Mouse (Mus musculus) kidney, embryonic 15.5 days (tissue): ENCODE data around the gene Alpk3. TPM values are rescaled to one million over a fixed set of nuclear protein-coding genes. Genes with fewer than 3 reads are reported as not detected.

ENCODE experiments used
- ATAC-seq: fragments of 200-750 bp; cut with Nextera tagmentation; replicated peaks from 2 replicates; pipeline ENCODE4 v1.8.0; 2017; ENCODE audit warnings: moderate TSS enrichment; ENCODE audit not compliant: low FRiP score
- H3K27ac ChIP-seq: fragments of 300-500 bp; sonication (generic); 2 replicates; pipeline ENCODE4 v1.5.1; 2015; ENCODE audit warnings: mild to moderate bottlenecking, inconsistent platforms
- H3K27me3 ChIP-seq: fragments of 300-500 bp; sonication (generic); 2 replicates; pipeline ENCODE4 v1.6.1; 2015; ENCODE audit warnings: inconsistent platforms
- H3K36me3 ChIP-seq: fragments of 300-500 bp; sonication (generic); 2 replicates; pipeline ENCODE4 v1.6.1; 2015; ENCODE audit warnings: inconsistent platforms
- H3K4me1 ChIP-seq: fragments of 300-500 bp; sonication (generic); 2 replicates; pipeline ENCODE4 v1.6.1; 2015; ENCODE audit warnings: inconsistent platforms
- H3K4me2 ChIP-seq: fragments of 300-500 bp; sonication (generic); 2 replicates; pipeline ENCODE4 v1.6.1; 2015; ENCODE audit warnings: moderate library complexity, mild to moderate bottlenecking, inconsistent platforms
- H3K4me3 ChIP-seq: fragments of 300-500 bp; sonication (generic); replicated peaks from 2 replicates; pipeline ENCODE4 v1.5.1; 2015; ENCODE audit warnings: mild to moderate bottlenecking, inconsistent platforms
- H3K9ac ChIP-seq: fragments of 300-500 bp; sonication (generic); 2 replicates; pipeline ENCODE4 v1.6.1; 2015; ENCODE audit warnings: mild to moderate bottlenecking, inconsistent platforms
- H3K9me3 ChIP-seq: fragments of 300-500 bp; sonication (generic); replicated peaks from 2 replicates; pipeline ENCODE4 v1.6.1; 2016; ENCODE audit warnings: inconsistent platforms
- WGBS: fragments of 180-500 bp; shearing (Covaris S2); methylation state at CpG from one replicate; pipeline ENCODE4 v1.1.7; 2015; ENCODE audit warnings: mixed read lengths; 5-methylcytosine and 5-hydroxymethylcytosine counted together
- polyA plus RNA-seq: library from polyadenylated mRNA; unstranded; fragments of >200 nt; fragmentation: Nextera tagmentation; extraction: Ambion mirVana; gene quantifications from 2 replicates; pipeline ENCODE4 v1.2.1, GENCODE M21; 2015

Gene Alpk3
- polyA plus RNA-seq, 1 experiment from 2014 or later = 0.42 TPM

DNA sequence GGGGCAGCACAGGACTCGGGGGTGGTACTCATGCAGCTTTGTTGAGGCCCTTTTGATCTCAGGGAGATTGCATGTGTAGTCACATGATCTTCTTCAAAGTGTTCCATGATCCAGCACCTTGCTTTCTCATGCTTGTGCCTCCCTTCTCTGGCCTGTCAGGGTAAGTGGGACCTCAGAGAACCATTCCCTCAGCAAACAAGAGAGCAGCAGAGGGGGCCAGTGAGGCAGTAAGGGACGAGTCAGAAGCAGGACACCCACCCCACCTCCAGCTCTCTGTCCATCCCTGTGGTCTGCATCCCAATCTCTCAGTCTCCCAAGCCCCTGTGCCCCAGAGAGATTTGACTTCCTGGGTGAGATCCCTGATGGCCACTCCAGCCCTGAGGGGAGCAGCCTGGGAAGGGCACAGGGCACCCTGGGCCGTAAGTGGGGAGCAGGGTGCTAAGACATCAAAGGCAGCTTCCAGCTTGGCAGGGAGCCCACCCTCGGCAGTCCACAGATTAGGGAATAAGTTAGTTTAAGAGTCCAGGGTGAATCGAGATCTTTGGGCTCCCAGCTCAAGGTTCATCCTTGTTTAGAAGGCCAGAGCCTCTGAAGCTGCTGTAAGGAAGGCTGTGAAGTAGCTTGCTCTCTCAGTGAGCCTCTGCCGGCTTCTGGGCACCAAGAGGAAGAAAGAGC is 55.4 kb downstream of the Alpk3 start:
- no peaks in the 10 kb centered on the region for H3K9me3 ChIP-seq
- WGBS = 42% methylated on average over 6 of the region's 6 CpGs
- no peaks in the 10 kb centered on the region for H3K27me3 ChIP-seq
- H3K4me3 ChIP-seq = no peak overlapping the region
- peaks cover 16% of the 10 kb centered on the region; the same call in 1 of the 2 replicates for H3K4me1 ChIP-seq
- H3K27ac ChIP-seq = no peak overlapping the region
- no peak for ATAC-seq
- H3K4me2 ChIP-seq = no peak overlapping the region
- no peak overlapping the region for H3K9ac ChIP-seq
- H3K36me3 ChIP-seq = no peaks in the 10 kb centered on the region

DNA sequence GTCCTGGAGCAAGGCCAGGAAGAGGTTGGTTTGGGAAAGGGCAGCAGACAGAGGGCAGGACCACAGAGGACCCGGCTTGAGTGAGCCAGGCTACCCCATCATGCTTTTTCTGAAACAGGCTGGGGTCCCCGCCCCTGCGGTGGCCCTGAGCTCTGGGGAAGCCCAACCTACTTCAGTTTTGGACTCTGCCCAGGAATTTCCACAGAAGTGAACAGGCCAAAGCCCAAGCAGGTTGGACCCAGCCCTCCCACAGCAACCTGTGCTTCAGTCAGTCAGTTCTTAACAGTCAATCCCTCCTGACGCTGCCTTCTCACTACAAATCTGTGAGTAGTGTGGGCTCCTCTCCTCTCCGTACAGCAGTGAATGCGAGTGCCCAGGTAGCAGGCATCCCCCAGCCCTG is 57.2 kb downstream of the Alpk3 start, which contains the start of gene Slc28a1:
Slc28a1 (plus strand) TSS at position 245 of the 400 bp plus-strand sequence.
- Histone ChIP-seq H3K4me1 (peaks cover 15% of the 10 kb centered on the region; the same call in 1 of the 2 replicates), H3K27me3 (no peaks in the 10 kb centered on the region), H3K9me3 (no peaks in the 10 kb centered on the region), H3K36me3 (no peaks in the 10 kb centered on the region), H3K4me2 (no peak within 1 kb of the TSS), H3K9ac (no peak within 1 kb of the TSS), H3K4me3 (no peak within 1 kb of the TSS), H3K27ac (0 out of 2 replicates have a peak within 1 kb of the TSS, but pooled peaks have one; percentile 48)
- no peak for ATAC-seq
- WGBS = 62% methylated on average over 6 of the region's 6 CpGs

DNA sequence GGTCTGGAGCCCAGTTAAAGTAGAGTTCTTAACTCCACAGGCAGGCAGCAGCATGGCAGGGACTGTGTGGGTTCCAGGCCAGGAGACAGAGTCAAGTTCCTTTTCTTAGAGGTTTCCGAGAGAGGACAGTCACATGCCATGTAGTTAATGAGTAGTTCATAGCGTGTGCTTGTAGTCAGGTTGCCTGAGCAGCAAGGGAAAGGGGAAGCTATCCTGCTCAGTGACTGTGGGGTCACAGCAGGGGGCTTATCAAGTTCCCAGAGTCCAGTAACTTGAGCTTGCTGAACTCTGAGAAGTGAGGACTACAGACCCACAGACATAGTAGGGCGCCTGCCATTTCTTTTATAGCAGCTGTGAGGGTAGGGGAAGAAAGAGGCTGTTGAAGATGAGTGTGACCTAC is 63.7 kb downstream of the Alpk3 start:
- Histone ChIP-seq H3K4me1 (peaks cover 25% of the 10 kb centered on the region), H3K27me3 (no peaks in the 10 kb centered on the region), H3K4me2 (no peak overlapping the region), H3K27ac (peak overlapping the region; percentile 72), H3K9me3 (no peaks in the 10 kb centered on the region), H3K9ac (no peak overlapping the region), H3K36me3 (no peaks in the 10 kb centered on the region), H3K4me3 (no peak overlapping the region)
- ATAC-seq = peak; percentile 79
- 28% methylated on average over 3 of the region's 3 CpGs for WGBS

DNA sequence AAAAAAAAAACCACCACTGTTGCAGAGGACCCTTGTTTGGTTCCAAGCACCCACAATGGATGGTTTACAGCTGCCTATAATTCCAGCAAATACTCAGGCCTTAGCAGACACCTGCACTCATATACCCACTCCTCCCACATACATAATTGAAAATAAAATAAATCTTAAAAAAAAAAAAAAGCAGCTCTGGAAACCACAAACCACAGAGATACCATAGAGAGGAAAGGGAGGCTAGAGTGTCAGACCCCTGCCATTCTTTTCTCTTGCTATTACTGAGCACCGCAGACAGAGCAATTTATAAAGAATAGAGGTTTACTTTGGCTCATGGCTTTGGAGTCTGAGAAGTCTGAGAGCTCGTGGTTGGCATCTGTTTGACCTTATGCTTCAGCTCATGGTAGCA is 65.4 kb downstream of the Alpk3 start:
- H3K4me1 ChIP-seq = peaks cover 25% of the 10 kb centered on the region
- H3K4me2 ChIP-seq = no peak overlapping the region
- no peaks in the 10 kb centered on the region for H3K36me3 ChIP-seq
- no peak overlapping the region for H3K27ac ChIP-seq
- WGBS = 72% methylated on average over 2 of the region's 2 CpGs
- ATAC-seq = no peak
- no peaks in the 10 kb centered on the region for H3K9me3 ChIP-seq
- no peaks in the 10 kb centered on the region for H3K27me3 ChIP-seq
- H3K9ac ChIP-seq = no peak overlapping the region
- no peak overlapping the region for H3K4me3 ChIP-seq

DNA sequence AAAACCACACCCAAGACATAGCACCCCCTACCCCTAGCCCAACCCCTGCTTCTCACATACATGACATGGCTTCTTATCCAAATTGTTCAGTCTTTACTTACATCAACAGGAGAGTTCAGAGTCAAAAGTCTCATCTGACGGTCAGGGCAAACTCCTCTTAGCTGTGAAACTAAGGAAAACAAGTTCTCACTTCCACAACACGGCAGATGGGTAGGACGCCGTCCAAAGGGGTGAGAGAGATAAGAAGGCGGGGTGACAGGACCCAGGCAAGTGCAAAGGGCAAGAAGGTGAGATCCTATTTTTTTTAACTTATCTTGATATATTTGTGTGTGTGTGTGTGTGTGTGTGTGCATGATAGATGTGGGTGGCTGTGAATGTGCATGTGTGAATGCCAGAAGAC is 66.2 kb downstream of the Alpk3 start:
- ATAC-seq = no peak
- no peak overlapping the region for H3K4me3 ChIP-seq
- no peak overlapping the region for H3K9ac ChIP-seq
- 81% methylated on average over 5 of the region's 5 CpGs for WGBS
- H3K27ac ChIP-seq = no peak overlapping the region
- H3K4me2 ChIP-seq = no peak overlapping the region
- no peaks in the 10 kb centered on the region for H3K36me3 ChIP-seq
- H3K4me1 ChIP-seq = peaks cover 25% of the 10 kb centered on the region
- no peaks in the 10 kb centered on the region for H3K27me3 ChIP-seq
- H3K9me3 ChIP-seq = no peaks in the 10 kb centered on the region

DNA sequence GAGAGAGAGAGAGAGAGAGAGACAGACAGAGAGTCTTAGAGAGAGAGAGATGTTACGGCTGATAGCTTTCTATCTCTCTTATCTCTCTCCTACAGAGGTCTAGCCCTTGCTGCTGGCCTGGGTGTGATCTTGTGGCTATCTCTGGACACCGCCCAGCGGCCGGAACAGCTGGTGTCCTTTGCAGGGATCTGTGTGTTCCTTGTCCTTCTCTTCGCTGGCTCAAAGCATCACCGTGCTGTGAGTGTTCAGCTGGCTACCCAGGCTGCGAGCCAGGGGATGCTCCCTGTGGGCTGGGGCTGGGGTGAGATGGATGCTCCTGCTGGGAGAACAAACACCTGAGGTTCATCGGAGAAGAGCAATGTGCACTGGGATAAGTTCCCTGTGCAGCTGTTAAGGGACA is 67.4 kb downstream of the Alpk3 start:
- WGBS = 64% methylated on average over 8 of the region's 8 CpGs
- H3K4me3 ChIP-seq = no peak overlapping the region
- peaks cover 25% of the 10 kb centered on the region for H3K4me1 ChIP-seq
- no peak for ATAC-seq
- no peak overlapping the region for H3K27ac ChIP-seq
- H3K36me3 ChIP-seq = no peaks in the 10 kb centered on the region
- H3K9ac ChIP-seq = no peak overlapping the region
- no peaks in the 10 kb centered on the region for H3K9me3 ChIP-seq
- H3K27me3 ChIP-seq = no peaks in the 10 kb centered on the region
- no peak overlapping the region for H3K4me2 ChIP-seq

DNA sequence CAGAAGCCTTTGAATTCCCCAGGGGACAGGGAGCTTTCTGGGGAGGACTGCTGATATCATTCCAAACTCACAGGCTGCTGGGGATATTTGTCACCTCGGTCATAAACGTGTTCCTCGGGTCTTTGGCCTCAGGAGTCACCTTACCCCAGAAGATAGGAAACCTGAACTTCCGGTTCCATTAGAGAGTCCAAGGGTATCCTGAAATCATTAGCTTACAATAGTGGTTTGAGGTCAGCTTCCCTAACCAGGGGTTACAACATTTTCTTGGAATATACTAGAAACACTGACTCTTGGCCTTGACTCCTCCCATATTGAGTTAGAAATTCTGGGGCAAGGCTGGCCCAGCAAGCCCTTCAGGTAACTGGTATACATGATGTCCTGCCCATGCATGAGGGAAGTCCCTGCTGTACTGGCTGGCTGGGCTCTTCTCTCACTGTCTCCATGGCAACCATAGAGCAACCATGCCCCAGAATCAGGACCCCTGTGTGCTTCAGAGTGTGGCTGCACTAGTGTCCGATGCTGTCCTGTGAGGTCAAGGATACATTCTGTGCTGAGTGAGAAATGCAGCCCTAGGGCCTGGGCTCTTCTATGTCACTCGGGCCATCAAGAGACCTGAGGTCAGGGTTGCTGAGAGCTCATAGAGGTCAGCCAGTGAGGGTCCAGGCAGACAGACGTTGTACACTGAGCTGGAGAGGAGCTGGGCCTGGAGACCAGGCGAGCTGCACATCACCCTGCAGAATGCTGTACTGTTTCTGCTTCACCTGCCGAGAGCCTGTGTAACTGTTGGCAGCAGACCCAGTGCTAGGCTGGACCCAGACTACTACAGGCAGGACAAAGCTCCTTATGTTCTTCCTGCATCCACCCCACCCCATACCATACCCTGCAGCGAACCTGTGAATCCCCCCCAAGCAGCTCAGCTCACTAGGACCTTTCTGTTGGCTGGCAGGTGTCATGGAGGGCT is 68.1 kb downstream of the Alpk3 start:
- WGBS = 44% methylated on average over 10 of the region's 10 CpGs
- no peaks in the 10 kb centered on the region for H3K9me3 ChIP-seq
- ATAC-seq = 0 out of 2 replicates have a peak, but pooled peaks have one; percentile 31

DNA sequence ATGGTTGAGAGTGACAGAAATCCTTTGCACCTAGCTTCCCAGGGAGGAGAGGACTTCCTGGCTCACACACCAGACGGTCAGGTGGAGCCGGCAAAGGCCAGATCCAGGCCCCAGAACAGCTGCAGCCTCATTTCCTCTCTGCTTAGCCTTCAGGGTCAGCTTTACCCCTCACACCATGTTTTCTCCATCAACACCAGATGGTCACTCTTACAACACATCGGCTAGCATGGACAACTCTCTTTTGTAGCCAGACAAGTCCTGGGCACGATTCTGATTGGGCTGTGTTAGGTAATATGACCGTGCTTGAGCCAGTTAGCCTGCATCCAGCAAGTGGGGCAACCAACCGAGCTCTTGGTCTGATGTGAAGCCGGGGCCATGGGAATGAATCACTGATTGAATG is 74.5 kb downstream of the Alpk3 start:
- Histone ChIP-seq H3K36me3 (no peaks in the 10 kb centered on the region), H3K4me1 (peaks cover 41% of the 10 kb centered on the region), H3K27me3 (no peaks in the 10 kb centered on the region), H3K4me3 (no peak overlapping the region), H3K9me3 (no peaks in the 10 kb centered on the region), H3K9ac (no peak overlapping the region), H3K4me2 (no peak overlapping the region), H3K27ac (peak overlapping the region; percentile 41; the same call in 1 of the 2 replicates)
- ATAC-seq = no peak
- 47% methylated on average over 7 of the region's 7 CpGs for WGBS

More for the DNA sequence above, 68.1 kb downstream of the Alpk3 start:
- H3K9ac ChIP-seq = no peak overlapping the region
- H3K27ac ChIP-seq = no peak overlapping the region
- peaks cover 25% of the 10 kb centered on the region for H3K4me1 ChIP-seq
- H3K36me3 ChIP-seq = no peaks in the 10 kb centered on the region
- no peak overlapping the region for H3K4me2 ChIP-seq
- no peaks in the 10 kb centered on the region for H3K27me3 ChIP-seq
- H3K4me3 ChIP-seq = no peak overlapping the region

DNA sequence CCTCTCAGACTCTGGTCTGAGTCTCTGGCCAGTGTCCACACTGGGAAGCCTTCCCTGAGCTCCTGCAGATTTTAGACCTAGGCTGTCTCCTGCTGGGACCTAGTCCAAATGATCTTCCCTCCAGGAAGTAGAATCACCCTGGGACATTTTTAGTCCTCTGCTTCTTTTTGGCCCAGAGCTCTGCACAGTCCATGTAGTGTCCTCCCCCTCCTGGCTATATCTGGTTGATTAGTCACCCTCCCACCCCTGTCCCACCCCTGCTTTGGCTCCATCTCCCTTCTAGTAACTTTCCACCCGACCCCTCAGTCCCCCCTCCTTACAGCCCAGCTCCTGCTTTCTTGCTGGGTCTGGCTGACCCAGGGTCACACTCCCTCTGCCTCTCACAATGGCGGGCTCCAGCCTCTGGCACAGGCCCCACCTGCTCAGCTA is 75.5 kb downstream of the Alpk3 start:
- H3K4me3 ChIP-seq = no peak overlapping the region
- no peak overlapping the region for H3K4me2 ChIP-seq
- H3K9ac ChIP-seq = no peak overlapping the region
- peak overlapping the region; percentile 52 for H3K27ac ChIP-seq
- no peaks in the 10 kb centered on the region for H3K36me3 ChIP-seq
- H3K27me3 ChIP-seq = no peaks in the 10 kb centered on the region
- ATAC-seq = peak; percentile 74
- H3K9me3 ChIP-seq = no peaks in the 10 kb centered on the region
- H3K4me1 ChIP-seq = peaks cover 41% of the 10 kb centered on the region
- WGBS = 9% methylated on average over 2 of the region's 2 CpGs

DNA sequence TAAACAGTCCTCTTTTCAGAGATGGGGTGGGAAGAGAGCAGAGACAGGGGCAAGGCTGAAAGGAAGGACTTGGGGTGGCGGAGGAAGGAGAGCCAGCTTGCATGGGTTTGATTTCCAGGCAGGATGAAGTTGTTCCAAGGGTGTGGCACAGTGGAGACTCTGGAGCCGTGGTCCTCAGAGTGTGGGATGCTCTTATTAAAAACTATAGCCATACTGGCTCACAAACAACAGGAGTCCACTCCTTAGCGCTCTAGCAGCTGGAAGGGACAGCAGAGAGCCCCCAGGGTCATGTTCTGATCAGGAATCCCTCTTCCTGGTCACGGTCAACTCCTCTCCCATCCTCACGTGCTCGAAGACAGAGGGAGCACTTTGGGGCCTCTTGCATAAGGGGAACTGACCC is 76.0 kb downstream of the Alpk3 start:
- Histone ChIP-seq H3K9ac (no peak overlapping the region), H3K4me2 (no peak overlapping the region), H3K4me3 (no peak overlapping the region), H3K36me3 (no peaks in the 10 kb centered on the region), H3K27ac (peak overlapping the region; percentile 52), H3K9me3 (no peaks in the 10 kb centered on the region), H3K4me1 (peaks cover 41% of the 10 kb centered on the region), H3K27me3 (no peaks in the 10 kb centered on the region)
- ATAC-seq = no peak
- WGBS = 49% methylated on average over 6 of the region's 6 CpGs

DNA sequence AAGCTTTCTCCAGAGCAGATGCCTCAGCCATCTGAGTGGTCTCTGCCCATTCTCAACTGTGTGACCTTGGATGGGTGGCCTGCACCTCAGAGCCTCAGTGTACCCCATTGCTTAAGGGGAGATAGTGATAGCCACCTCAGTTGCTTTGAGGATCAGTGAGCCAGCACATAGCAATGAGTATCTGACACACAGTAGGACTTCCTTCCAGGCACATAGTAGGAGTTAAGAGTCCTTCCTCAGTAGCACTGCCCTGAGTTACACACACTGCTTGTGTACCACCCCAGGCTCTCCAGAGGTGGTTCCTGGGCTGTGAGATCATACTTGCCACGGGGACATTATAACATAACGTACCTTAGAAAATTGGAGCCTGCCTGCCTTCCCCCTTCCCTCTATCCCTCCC is 76.5 kb downstream of the Alpk3 start:
- Histone ChIP-seq H3K9me3 (no peaks in the 10 kb centered on the region), H3K4me2 (no peak overlapping the region), H3K4me1 (peaks cover 41% of the 10 kb centered on the region), H3K27me3 (no peaks in the 10 kb centered on the region), H3K27ac (peak overlapping the region; percentile 52), H3K4me3 (no peak overlapping the region), H3K9ac (no peak overlapping the region), H3K36me3 (no peaks in the 10 kb centered on the region)
- 71% methylated on average over 2 of the region's 2 CpGs for WGBS
- no peak for ATAC-seq

DNA sequence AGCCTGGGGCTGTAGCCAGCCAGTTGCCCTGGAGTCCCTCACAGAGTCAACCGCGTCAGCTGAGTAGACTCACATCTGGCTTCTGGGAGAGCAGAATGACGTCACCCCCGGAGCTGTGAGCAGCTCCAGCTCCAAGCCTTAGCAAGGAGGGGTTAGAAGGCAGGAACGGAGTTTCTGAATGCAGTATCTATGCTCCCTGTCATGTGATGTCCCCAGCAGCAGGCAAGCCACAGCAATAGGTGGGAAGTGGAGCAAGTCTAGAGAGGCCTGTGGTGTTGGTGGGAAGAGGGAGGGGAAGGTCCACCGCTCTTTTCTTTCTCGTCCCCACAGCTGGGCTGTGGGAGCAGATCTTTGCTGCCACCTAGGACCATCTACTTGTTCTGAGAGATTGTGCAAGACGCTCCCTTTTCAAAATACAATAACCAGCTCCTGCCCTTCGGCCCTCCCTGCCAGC is 77.2 kb downstream of the Alpk3 start:
- Histone ChIP-seq H3K27ac (peak overlapping the region; percentile 27; the same call in 1 of the 2 replicates), H3K4me2 (peak overlapping the region; percentile 54), H3K27me3 (no peaks in the 10 kb centered on the region), H3K4me3 (peak overlapping the region; percentile 16; the same call in 1 of the 2 replicates), H3K9ac (0 out of 2 replicates have a peak overlapping the region, but pooled peaks have one; percentile 2), H3K36me3 (no peaks in the 10 kb centered on the region), H3K4me1 (peaks cover 41% of the 10 kb centered on the region), H3K9me3 (no peaks in the 10 kb centered on the region)
- peak; percentile 75 for ATAC-seq
- 10% methylated on average over 9 of the region's 9 CpGs for WGBS
